Mouse (Mus musculus): ENCODE measurements around the gene Exoc2. TPM values are rescaled to one million over a fixed set of nuclear protein-coding genes. Genes with fewer than 3 reads are reported as not detected.

The Exoc2 gene
- polyA plus RNA-seq, 1 experiment from 2014 or later, result 11.9 TPM

GRCm38 (mm10) chr13:30971047-30971446 is 2.8 kb downstream of the Exoc2 start:
- WGBS (ENCODE audit: insufficient replicate concordance), result 34% methylated on average over 3 of the region's 3 CpGs
- Histone ChIP-seq H3K27ac (replicated peaks) (no peak overlapping the region), H3K4me1 (replicated peaks) (peaks cover 52% of the 10 kb centered on the region), H3K27me3 (peaks cover under 1% of the 10 kb centered on the region; the same call in 1 of the 2 replicates), H3K4me2 (no peak overlapping the region), H3K36me3 (replicated peaks) (no peaks in the 10 kb centered on the region), H3K4me3 (replicated peaks) (no peak overlapping the region), H3K9me3 (replicated peaks) (no peaks in the 10 kb centered on the region), H3K9ac (no peak overlapping the region)
- ATAC-seq (ENCODE audit: insufficient read depth), result no peak

- H3K36me3 ChIP-seq (replicated peaks), result no peaks in the 10 kb centered on the region
- no peak overlapping the region for H3K27ac ChIP-seq (replicated peaks)
- H3K4me1 ChIP-seq (replicated peaks), result peaks cover 48% of the 10 kb centered on the region
- no peak overlapping the region for H3K4me3 ChIP-seq (replicated peaks)
- H3K4me2 ChIP-seq, result no peak overlapping the region
- H3K9ac ChIP-seq, result no peak overlapping the region
- WGBS (ENCODE audit: insufficient replicate concordance), result 57% methylated on average over 4 of the region's 4 CpGs
- no peaks in the 10 kb centered on the region for H3K27me3 ChIP-seq
- no peaks in the 10 kb centered on the region for H3K9me3 ChIP-seq (replicated peaks)
- ATAC-seq (ENCODE audit: insufficient read depth), result no peak
Measured at GRCm38 (mm10) chr13:30968311-30968710, 5.6 kb downstream of the Exoc2 start.

- WGBS (ENCODE audit: insufficient replicate concordance), result 61% methylated on average over 10 of the region's 10 CpGs
- H3K27me3 ChIP-seq, result no peaks in the 10 kb centered on the region
- H3K9ac ChIP-seq, result no peak overlapping the region
- no peaks in the 10 kb centered on the region for H3K9me3 ChIP-seq (replicated peaks)
- H3K4me1 ChIP-seq (replicated peaks), result peaks cover 43% of the 10 kb centered on the region
- H3K27ac ChIP-seq (replicated peaks), result no peak overlapping the region
- H3K4me3 ChIP-seq (replicated peaks), result no peak overlapping the region
- no peaks in the 10 kb centered on the region for H3K36me3 ChIP-seq (replicated peaks)
- ATAC-seq (ENCODE audit: insufficient read depth), result no peak
- H3K4me2 ChIP-seq, result no peak overlapping the region
Measured at GRCm38 (mm10) chr13:30966507-30966911, 7.4 kb downstream of the Exoc2 start.

- no peaks in the 10 kb centered on the region for H3K9me3 ChIP-seq (replicated peaks)
- H3K4me3 ChIP-seq (replicated peaks), result no peak overlapping the region
- no peaks in the 10 kb centered on the region for H3K27me3 ChIP-seq
- no peak overlapping the region for H3K4me2 ChIP-seq
- H3K27ac ChIP-seq (replicated peaks), result peak overlapping the region; percentile 68; the same call in 1 of the 2 replicates
- no peaks in the 10 kb centered on the region for H3K36me3 ChIP-seq (replicated peaks)
- peaks cover 42% of the 10 kb centered on the region for H3K4me1 ChIP-seq (replicated peaks)
- no peak overlapping the region for H3K9ac ChIP-seq
- 57% methylated on average over 2 of the region's 2 CpGs for WGBS (ENCODE audit: insufficient replicate concordance)
- peak; percentile 78 for ATAC-seq (ENCODE audit: insufficient read depth)
Measured at GRCm38 (mm10) chr13:30961932-30962331, 12.0 kb downstream of the Exoc2 start.

GRCm38 (mm10) chr13:30960714-30961113 is 13.2 kb downstream of the Exoc2 start:
- peak overlapping the region; percentile 63 for H3K4me2 ChIP-seq
- WGBS (ENCODE audit: insufficient replicate concordance), result 17% methylated on average over 2 of the region's 2 CpGs
- no peaks in the 10 kb centered on the region for H3K27me3 ChIP-seq
- H3K36me3 ChIP-seq (replicated peaks), result no peaks in the 10 kb centered on the region
- peaks cover 37% of the 10 kb centered on the region for H3K4me1 ChIP-seq (replicated peaks)
- ATAC-seq (ENCODE audit: insufficient read depth), result peak; percentile 93
- peak overlapping the region; percentile 31 for H3K4me3 ChIP-seq (replicated peaks)
- no peaks in the 10 kb centered on the region for H3K9me3 ChIP-seq (replicated peaks)
- peak overlapping the region; percentile 68 for H3K27ac ChIP-seq (replicated peaks)
- peak overlapping the region; percentile 35; the same call in 1 of the 2 replicates for H3K9ac ChIP-seq

- no peak for ATAC-seq (ENCODE audit: insufficient read depth)
- no peak overlapping the region for H3K27ac ChIP-seq (replicated peaks)
- peaks cover 10% of the 10 kb centered on the region for H3K4me1 ChIP-seq (replicated peaks)
Measured at GRCm38 (mm10) chr13:30953580-30953979, 20.3 kb downstream of the Exoc2 start.

GRCm38 (mm10) chr13:30952044-30952443 is 21.8 kb downstream of the Exoc2 start:
- H3K27ac ChIP-seq (replicated peaks), result no peak overlapping the region
- H3K4me1 ChIP-seq (replicated peaks), result peaks cover 15% of the 10 kb centered on the region
- WGBS (ENCODE audit: insufficient replicate concordance), result 71% methylated on average over 2 of the region's 2 CpGs
- H3K4me2 ChIP-seq, result no peak overlapping the region
- no peaks in the 10 kb centered on the region for H3K9me3 ChIP-seq (replicated peaks)
- no peak overlapping the region for H3K9ac ChIP-seq
- no peaks in the 10 kb centered on the region for H3K27me3 ChIP-seq
- no peak overlapping the region for H3K4me3 ChIP-seq (replicated peaks)
- H3K36me3 ChIP-seq (replicated peaks), result no peaks in the 10 kb centered on the region
- ATAC-seq (ENCODE audit: insufficient read depth), result no peak

More at GRCm38 (mm10) chr13:30953580-30953979, 20.3 kb downstream of the Exoc2 start:
- Histone ChIP-seq H3K4me3 (replicated peaks) (no peak overlapping the region), H3K9me3 (replicated peaks) (no peaks in the 10 kb centered on the region), H3K9ac (no peak overlapping the region), H3K36me3 (replicated peaks) (no peaks in the 10 kb centered on the region), H3K4me2 (no peak overlapping the region), H3K27me3 (no peaks in the 10 kb centered on the region)
- 41% methylated on average over 1 of the region's 1 CpGs for WGBS (ENCODE audit: insufficient replicate concordance)

- Histone ChIP-seq H3K9ac (no peak overlapping the region), H3K36me3 (replicated peaks) (no peaks in the 10 kb centered on the region), H3K4me3 (replicated peaks) (no peak overlapping the region), H3K4me1 (replicated peaks) (peaks cover 16% of the 10 kb centered on the region), H3K27ac (replicated peaks) (no peak overlapping the region), H3K9me3 (replicated peaks) (no peaks in the 10 kb centered on the region), H3K4me2 (no peak overlapping the region), H3K27me3 (no peaks in the 10 kb centered on the region)
- ATAC-seq (ENCODE audit: insufficient read depth), result no peak
- 81% methylated on average over 9 of the region's 9 CpGs for WGBS (ENCODE audit: insufficient replicate concordance)
Measured at GRCm38 (mm10) chr13:30949181-30949580, 24.7 kb downstream of the Exoc2 start.

GRCm38 (mm10) chr13:30947540-30947939 is 26.4 kb downstream of the Exoc2 start, which contains the start of gene Hus1b:
Gene Hus1b (minus strand): TSS chr13:30947759.
- peaks cover 11% of the 10 kb centered on the region for H3K4me1 ChIP-seq (replicated peaks)
- no peak within 1 kb of the TSS for H3K4me3 ChIP-seq (replicated peaks)
- no peak for ATAC-seq (ENCODE audit: insufficient read depth)
- whole genome bisulfite sequencing (ENCODE audit: insufficient replicate concordance), result 84% methylated on average over 11 of the region's 11 CpGs
- H3K27ac ChIP-seq (replicated peaks), result no peak within 1 kb of the TSS
- H3K9me3 ChIP-seq (replicated peaks), result no peaks in the 10 kb centered on the region
- H3K27me3 ChIP-seq, result no peaks in the 10 kb centered on the region
- no peak within 1 kb of the TSS for H3K9ac ChIP-seq
- H3K36me3 ChIP-seq (replicated peaks), result no peaks in the 10 kb centered on the region
- no peak within 1 kb of the TSS for H3K4me2 ChIP-seq

- WGBS (ENCODE audit: insufficient replicate concordance), result 68% methylated on average over 15 of the region's 15 CpGs
- no peaks in the 10 kb centered on the region for H3K9me3 ChIP-seq (replicated peaks)
- H3K27ac ChIP-seq (replicated peaks), result no peak overlapping the region
Measured at GRCm38 (mm10) chr13:30947129-30947528, 26.8 kb downstream of the Exoc2 start.

GRCm38 (mm10) chr13:30945788-30946187 is 28.1 kb downstream of the Exoc2 start:
- Histone ChIP-seq H3K4me3 (replicated peaks) (no peak overlapping the region), H3K9ac (no peak overlapping the region), H3K4me1 (replicated peaks) (peaks cover 9% of the 10 kb centered on the region), H3K36me3 (replicated peaks) (no peaks in the 10 kb centered on the region), H3K27me3 (no peaks in the 10 kb centered on the region), H3K27ac (replicated peaks) (no peak overlapping the region), H3K4me2 (no peak overlapping the region), H3K9me3 (replicated peaks) (no peaks in the 10 kb centered on the region)
- no peak for ATAC-seq (ENCODE audit: insufficient read depth)

More at GRCm38 (mm10) chr13:30947129-30947528, 26.8 kb downstream of the Exoc2 start:
- no peaks in the 10 kb centered on the region for H3K27me3 ChIP-seq
- no peak overlapping the region for H3K4me3 ChIP-seq (replicated peaks)
- peaks cover 9% of the 10 kb centered on the region for H3K4me1 ChIP-seq (replicated peaks)
- no peaks in the 10 kb centered on the region for H3K36me3 ChIP-seq (replicated peaks)
- no peak for ATAC-seq (ENCODE audit: insufficient read depth)
- H3K9ac ChIP-seq, result no peak overlapping the region
- no peak overlapping the region for H3K4me2 ChIP-seq

GRCm38 (mm10) chr13:30932972-30933371 is 40.9 kb downstream of the Exoc2 start:
- no peak overlapping the region for H3K4me3 ChIP-seq (replicated peaks)
- no peak for ATAC-seq (ENCODE audit: insufficient read depth)
- WGBS (ENCODE audit: insufficient replicate concordance), result 80% methylated on average over 6 of the region's 6 CpGs
- no peaks in the 10 kb centered on the region for H3K9me3 ChIP-seq (replicated peaks)
- H3K9ac ChIP-seq, result no peak overlapping the region
- no peak overlapping the region for H3K27ac ChIP-seq (replicated peaks)
- 0 out of 2 replicates have a peak, but pooled peaks cover 9% of the 10 kb centered on the region for H3K36me3 ChIP-seq (replicated peaks)
- H3K4me2 ChIP-seq, result no peak overlapping the region
- peaks cover 23% of the 10 kb centered on the region for H3K4me1 ChIP-seq (replicated peaks)
- H3K27me3 ChIP-seq, result no peaks in the 10 kb centered on the region

All from liver, embryonic 15.5 days (tissue).